Mouse (Mus musculus) heart, embryonic 15.5 days (tissue): ENCODE data around the gene Akap9. TPM values are rescaled to one million over a fixed set of nuclear protein-coding genes. Genes with fewer than 3 reads are reported as not detected.
"Not testable (repeated sequence)": the region's sequence is repeated elsewhere in the genome, so short reads cannot be mapped to it uniquely, and the experiment has no call there.

Experiments used
- ATAC-seq: fragments of 200-750 bp; cut with Nextera tagmentation; replicated peaks from 2 replicates; pipeline ENCODE4 v1.8.0; 2017; ENCODE audit warnings: low read depth, moderate TSS enrichment; ENCODE audit not compliant: insufficient number of reproducible peaks, insufficient read depth, low FRiP score
- H3K27ac ChIP-seq: fragments of 300-500 bp; sonication (generic); 2 replicates; pipeline ENCODE4 v1.5.1; 2015; ENCODE audit warnings: mild to moderate bottlenecking, inconsistent platforms
- H3K27me3 ChIP-seq: fragments of 300-500 bp; sonication (generic); 2 replicates; pipeline ENCODE4 v1.6.1; 2015; ENCODE audit warnings: inconsistent platforms
- H3K36me3 ChIP-seq: fragments of 300-500 bp; sonication (generic); 2 replicates; pipeline ENCODE4 v1.6.1; 2015; ENCODE audit warnings: mild to moderate bottlenecking, inconsistent platforms
- H3K4me1 ChIP-seq: fragments of 300-500 bp; sonication (generic); replicated peaks from 2 replicates; pipeline ENCODE4 v1.6.1; 2015; ENCODE audit warnings: inconsistent platforms
- H3K4me2 ChIP-seq: fragments of 300-500 bp; sonication (generic); 2 replicates; pipeline ENCODE4 v1.6.1; 2015; ENCODE audit warnings: inconsistent platforms, mild to moderate bottlenecking, moderate library complexity
- H3K4me3 ChIP-seq: fragments of 300-500 bp; sonication (generic); 2 replicates; pipeline ENCODE4 v1.5.1; 2015; ENCODE audit warnings: mild to moderate bottlenecking, inconsistent platforms
- H3K9ac ChIP-seq: fragments of 300-500 bp; sonication (generic); 2 replicates; pipeline ENCODE4 v1.6.1; 2015; ENCODE audit warnings: mild to moderate bottlenecking, inconsistent platforms
- H3K9me3 ChIP-seq: fragments of 300-500 bp; sonication (generic); replicated peaks from 2 replicates; pipeline ENCODE4 v1.6.1; 2016; ENCODE audit warnings: inconsistent platforms
- WGBS: fragments of 180-500 bp; shearing (Covaris S2); methylation state at CpG from one replicate; pipeline ENCODE4 v1.1.7; 2015; ENCODE audit warnings: mixed read lengths; 5-methylcytosine and 5-hydroxymethylcytosine counted together
- polyA plus RNA-seq: library from polyadenylated mRNA; unstranded; fragments of >200 nt; fragmentation: Nextera tagmentation; extraction: Ambion mirVana; gene quantifications from 2 replicates; pipeline ENCODE4 v1.2.1, GENCODE M21; 2015

The Akap9 gene
- polyA plus RNA-seq, 1 experiment from 2014 or later, result 102 TPM

GRCm38 (mm10) chr5:4101770-4102169 is 173.9 kb downstream of the Akap9 start:
- no peak overlapping the region for H3K4me2 ChIP-seq
- H3K27ac ChIP-seq, result no peak overlapping the region
- peaks cover 8% of the 10 kb centered on the region for H3K4me1 ChIP-seq
- no peak for ATAC-seq
- peaks cover 32% of the 10 kb centered on the region for H3K36me3 ChIP-seq
- no peak overlapping the region for H3K9ac ChIP-seq
- H3K4me3 ChIP-seq, result no peak overlapping the region
- H3K27me3 ChIP-seq, result no peaks in the 10 kb centered on the region
- 92% methylated on average over 2 of the region's 2 CpGs for WGBS
- no peaks in the 10 kb centered on the region for H3K9me3 ChIP-seq

- Histone ChIP-seq H3K9ac (peak overlapping the region; percentile 78), H3K4me2 (peak overlapping the region; percentile 90), H3K9me3 (no peaks in the 10 kb centered on the region), H3K4me1 (peaks cover 8% of the 10 kb centered on the region), H3K27ac (peak overlapping the region; percentile 92), H3K4me3 (peak overlapping the region; percentile 67), H3K36me3 (peaks cover 28% of the 10 kb centered on the region), H3K27me3 (no peaks in the 10 kb centered on the region)
- WGBS, result under 1% methylated on average over 41 of the region's 41 CpGs
- ATAC-seq, result peak; percentile 45
Measured at GRCm38 (mm10) chr5:4103626-4104340, 175.9 kb downstream of the Akap9 start.

GRCm38 (mm10) chr5:4104341-4105040 is 176.6 kb downstream of the Akap9 start, which contains the start of gene Cyp51:
TSS of gene Cyp51 (minus strand) at chr5:4104746.
- peak; percentile 97 for ATAC-seq
- Histone ChIP-seq H3K27ac (peak within 1 kb of the TSS; percentile 92), H3K4me1 (peaks cover 8% of the 10 kb centered on the region), H3K36me3 (peaks cover 21% of the 10 kb centered on the region), H3K9me3 (no peaks in the 10 kb centered on the region), H3K4me2 (peak within 1 kb of the TSS; percentile 90), H3K4me3 (peak within 1 kb of the TSS; percentile 67), H3K9ac (peak within 1 kb of the TSS; percentile 78), H3K27me3 (no peaks in the 10 kb centered on the region)
- WGBS, result under 1% methylated on average over 59 of the region's 59 CpGs

- no peaks in the 10 kb centered on the region for H3K9me3 ChIP-seq
- no peak overlapping the region for H3K9ac ChIP-seq
- H3K4me3 ChIP-seq, result no peak overlapping the region
- no peaks in the 10 kb centered on the region for H3K27me3 ChIP-seq
- no peak overlapping the region for H3K27ac ChIP-seq
- no peak for ATAC-seq
- H3K4me1 ChIP-seq, result peaks cover 8% of the 10 kb centered on the region
- WGBS, result 84% methylated on average over 2 of the region's 2 CpGs
- peaks cover 12% of the 10 kb centered on the region for H3K36me3 ChIP-seq
- H3K4me2 ChIP-seq, result no peak overlapping the region
Measured at GRCm38 (mm10) chr5:4105651-4106186, 177.9 kb downstream of the Akap9 start.

GRCm38 (mm10) chr5:4107056-4107455 is 179.2 kb downstream of the Akap9 start:
- not testable (repeated sequence) for H3K9ac ChIP-seq, H3K4me1 ChIP-seq, H3K27ac ChIP-seq, H3K27me3 ChIP-seq, H3K4me3 ChIP-seq, H3K36me3 ChIP-seq, H3K4me2 ChIP-seq, H3K9me3 ChIP-seq, ATAC-seq
- WGBS, result 68% methylated on average over 7 of the region's 7 CpGs

GRCm38 (mm10) chr5:4112570-4113098 is 184.8 kb downstream of the Akap9 start:
- H3K36me3 ChIP-seq, result no peaks in the 10 kb centered on the region
- no peak overlapping the region for H3K4me3 ChIP-seq
- no peak overlapping the region for H3K27ac ChIP-seq
- no peaks in the 10 kb centered on the region for H3K4me1 ChIP-seq
- 77% methylated on average over 5 of the region's 5 CpGs for WGBS
- H3K9me3 ChIP-seq, result no peaks in the 10 kb centered on the region
- H3K4me2 ChIP-seq, result no peak overlapping the region
- ATAC-seq, result no peak
- H3K9ac ChIP-seq, result no peak overlapping the region
- H3K27me3 ChIP-seq, result no peaks in the 10 kb centered on the region

Other genes starting within 250 kb of the Akap9 start
- 5.0 and 6.8 TPM in 2 replicates for gene Ankib1, start 125.1 kb upstream of the Akap9 start, polyA plus RNA-seq
- gene Krit1, start 124.9 kb upstream of the Akap9 start, polyA plus RNA-seq, result 34.9 and 35.8 TPM in 2 replicates
- 0.14 and 0.21 TPM in 2 replicates for gene Lrrd1, start 82.9 kb upstream of the Akap9 start, polyA plus RNA-seq
- 4.6 and 4.8 TPM in 2 replicates for gene Mterf1a, start 34.1 kb upstream of the Akap9 start, polyA plus RNA-seq
- gene Cyp51, start 176.7 kb downstream of the Akap9 start, polyA plus RNA-seq, result 21.7 and 31.3 TPM in 2 replicates